Mouse (Mus musculus): Measurements from ENCODE around the gene Klhdc8a. TPM values are rescaled to one million over a fixed set of nuclear protein-coding genes. Genes with fewer than 3 reads are reported as not detected.

Klhdc8a gene
- polyA plus RNA-seq, 1 experiment from 2014 or later = 0.63 TPM

DNA sequence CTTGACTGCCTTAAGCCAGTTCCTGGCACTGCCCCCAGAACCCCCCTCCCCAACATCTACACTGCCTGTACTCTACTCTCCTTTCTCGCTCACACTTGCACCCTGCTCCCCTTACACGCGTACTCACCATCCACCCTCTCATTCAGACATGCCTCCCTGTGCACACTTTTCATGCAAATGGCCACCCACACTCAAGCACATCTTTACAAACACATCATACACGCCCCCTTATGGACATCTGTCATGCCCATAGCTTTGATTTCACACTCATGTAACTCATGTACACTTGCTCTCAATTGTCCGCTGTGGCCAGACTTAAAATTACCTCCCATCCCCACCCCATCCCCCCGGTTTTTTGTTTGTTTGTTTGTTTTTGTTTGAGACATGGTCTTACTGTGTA, 9.5 kb downstream of the Klhdc8a start:
- no peak overlapping the region for H3K27ac ChIP-seq (replicated peaks)
- no peaks in the 10 kb centered on the region for H3K9me3 ChIP-seq
- no peak for ATAC-seq (ENCODE audit: extremely low read depth, insufficient number of reproducible peaks, low FRiP score, low TSS enrichment)
- no peak overlapping the region for H3K4me2 ChIP-seq
- H3K27me3 ChIP-seq (replicated peaks) = peaks cover 48% of the 10 kb centered on the region
- WGBS = 79% methylated on average over 6 of the region's 6 CpGs
- no peak overlapping the region for H3K4me3 ChIP-seq
- H3K36me3 ChIP-seq = no peaks in the 10 kb centered on the region
- peaks cover 27% of the 10 kb centered on the region for H3K4me1 ChIP-seq
- H3K9ac ChIP-seq = no peak overlapping the region

DNA sequence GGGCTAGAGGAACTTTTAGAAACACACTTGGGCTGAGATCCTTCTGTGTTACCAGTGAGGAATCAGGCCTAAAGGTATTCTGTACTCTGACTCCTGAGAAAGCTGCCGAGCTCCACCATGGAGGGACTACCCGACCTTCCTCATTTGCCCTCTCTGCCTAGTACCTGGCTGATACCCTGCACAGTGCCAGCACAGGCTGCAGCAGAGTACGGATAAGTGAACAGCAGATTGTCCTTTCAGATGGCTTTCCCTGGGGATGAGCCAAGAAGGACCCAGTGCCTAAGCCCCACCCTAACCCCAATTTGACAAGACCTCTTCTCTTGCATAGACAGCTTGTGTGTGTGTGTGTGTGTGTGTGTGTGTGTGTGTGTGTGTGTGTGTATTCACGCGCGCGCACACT, 10.2 kb downstream of the Klhdc8a start:
- WGBS = 59% methylated on average over 7 of the region's 7 CpGs

GRCm38 (mm10) chr1:132310754-132311153, 12.3 kb downstream of the Klhdc8a start:
- H3K9ac ChIP-seq = no peak overlapping the region
- H3K9me3 ChIP-seq = no peaks in the 10 kb centered on the region
- H3K27ac ChIP-seq (replicated peaks) = peak overlapping the region; percentile 75; the same call in 1 of the 2 replicates
- no peak for ATAC-seq (ENCODE audit: extremely low read depth, insufficient number of reproducible peaks, low FRiP score, low TSS enrichment)
- H3K4me3 ChIP-seq = no peak overlapping the region
- no peaks in the 10 kb centered on the region for H3K36me3 ChIP-seq
- 42% methylated on average over 7 of the region's 7 CpGs for WGBS
- H3K27me3 ChIP-seq (replicated peaks) = peaks cover 54% of the 10 kb centered on the region
- H3K4me1 ChIP-seq = peaks cover 33% of the 10 kb centered on the region
- H3K4me2 ChIP-seq = peak overlapping the region; percentile 32

More for the DNA sequence above, 10.2 kb downstream of the Klhdc8a start:
- H3K4me3 ChIP-seq = no peak overlapping the region
- H3K4me1 ChIP-seq = peaks cover 27% of the 10 kb centered on the region
- H3K27me3 ChIP-seq (replicated peaks) = peaks cover 46% of the 10 kb centered on the region
- H3K36me3 ChIP-seq = no peaks in the 10 kb centered on the region
- H3K4me2 ChIP-seq = no peak overlapping the region
- no peak for ATAC-seq (ENCODE audit: extremely low read depth, insufficient number of reproducible peaks, low FRiP score, low TSS enrichment)
- H3K9me3 ChIP-seq = no peaks in the 10 kb centered on the region
- no peak overlapping the region for H3K9ac ChIP-seq
- no peak overlapping the region for H3K27ac ChIP-seq (replicated peaks)

- no peaks in the 10 kb centered on the region for H3K36me3 ChIP-seq
- H3K27ac ChIP-seq (replicated peaks) = peak overlapping the region; percentile 75
- H3K9me3 ChIP-seq = no peaks in the 10 kb centered on the region
- no peak overlapping the region for H3K4me3 ChIP-seq
- H3K27me3 ChIP-seq (replicated peaks) = peaks cover 50% of the 10 kb centered on the region
- WGBS = 22% methylated on average over 10 of the region's 10 CpGs
- peaks cover 35% of the 10 kb centered on the region for H3K4me1 ChIP-seq
- no peak overlapping the region for H3K9ac ChIP-seq
- no peak for ATAC-seq (ENCODE audit: extremely low read depth, insufficient number of reproducible peaks, low FRiP score, low TSS enrichment)
- H3K4me2 ChIP-seq = peak overlapping the region; percentile 32
Observed at GRCm38 (mm10) chr1:132311174-132311859, 12.9 kb downstream of the Klhdc8a start.

- peaks cover 41% of the 10 kb centered on the region for H3K4me1 ChIP-seq
- no peak for ATAC-seq (ENCODE audit: extremely low read depth, insufficient number of reproducible peaks, low FRiP score, low TSS enrichment)
- H3K4me2 ChIP-seq = peak overlapping the region; percentile 32
- no peak overlapping the region for H3K9ac ChIP-seq
- no peaks in the 10 kb centered on the region for H3K36me3 ChIP-seq
- no peaks in the 10 kb centered on the region for H3K9me3 ChIP-seq
- WGBS = 8% methylated on average over 2 of the region's 2 CpGs
- peak overlapping the region; percentile 75 for H3K27ac ChIP-seq (replicated peaks)
- H3K4me3 ChIP-seq = no peak overlapping the region
- H3K27me3 ChIP-seq (replicated peaks) = peaks cover 54% of the 10 kb centered on the region
Observed at GRCm38 (mm10) chr1:132312043-132312442, 13.6 kb downstream of the Klhdc8a start.

GRCm38 (mm10) chr1:132312703-132313102, 14.3 kb downstream of the Klhdc8a start:
- ATAC-seq (ENCODE audit: extremely low read depth, insufficient number of reproducible peaks, low FRiP score, low TSS enrichment) = no peak
- peaks cover 47% of the 10 kb centered on the region for H3K4me1 ChIP-seq
- H3K4me2 ChIP-seq = no peak overlapping the region
- no peaks in the 10 kb centered on the region for H3K9me3 ChIP-seq
- 57% methylated on average over 3 of the region's 3 CpGs for WGBS
- no peak overlapping the region for H3K9ac ChIP-seq
- H3K36me3 ChIP-seq = no peaks in the 10 kb centered on the region
- no peak overlapping the region for H3K4me3 ChIP-seq
- peak overlapping the region; percentile 44; the same call in 1 of the 2 replicates for H3K27ac ChIP-seq (replicated peaks)
- H3K27me3 ChIP-seq (replicated peaks) = peaks cover 54% of the 10 kb centered on the region

GRCm38 (mm10) chr1:132315889-132316624, 17.6 kb downstream of the Klhdc8a start, which contains the start of gene Nuak2:
Gene Nuak2 (plus strand): TSS chr1:132316126.
- Histone ChIP-seq H3K27me3 (replicated peaks) (peaks cover 46% of the 10 kb centered on the region), H3K4me3 (peak within 1 kb of the TSS; percentile 70), H3K9ac (peak within 1 kb of the TSS; percentile 83), H3K36me3 (no peaks in the 10 kb centered on the region), H3K4me1 (peaks cover 59% of the 10 kb centered on the region), H3K9me3 (no peaks in the 10 kb centered on the region), H3K27ac (replicated peaks) (no peak within 1 kb of the TSS), H3K4me2 (peak within 1 kb of the TSS; percentile 96)
- peak; percentile 70; the same call in 1 of the 2 replicates for ATAC-seq (ENCODE audit: extremely low read depth, insufficient number of reproducible peaks, low FRiP score, low TSS enrichment)
- under 1% methylated on average over 67 of the region's 67 CpGs for whole genome bisulfite sequencing

DNA sequence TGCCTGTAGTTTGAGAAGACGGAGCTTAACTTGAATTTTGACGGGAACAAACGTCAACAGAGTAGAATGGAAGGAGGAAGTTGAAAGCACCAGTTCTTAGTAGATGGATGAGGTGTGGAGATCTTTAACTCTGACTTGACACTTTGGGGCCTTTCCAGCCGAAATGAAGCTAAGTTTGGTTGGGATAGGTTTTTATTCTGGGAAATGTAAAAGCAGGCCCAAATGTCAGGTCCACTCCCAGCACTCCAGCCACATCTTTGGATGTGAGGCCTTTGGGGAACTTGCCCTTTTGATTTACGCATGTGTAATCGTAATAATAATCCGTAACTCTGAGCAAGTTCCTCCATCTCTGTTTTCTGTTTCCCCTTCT, 18.2 kb downstream of the Klhdc8a start:
- H3K27ac ChIP-seq (replicated peaks) = no peak overlapping the region
- peak overlapping the region; percentile 70 for H3K4me3 ChIP-seq
- H3K27me3 ChIP-seq (replicated peaks) = peaks cover 46% of the 10 kb centered on the region
- H3K4me2 ChIP-seq = peak overlapping the region; percentile 96
- ATAC-seq (ENCODE audit: extremely low read depth, insufficient number of reproducible peaks, low FRiP score, low TSS enrichment) = no peak
- H3K9me3 ChIP-seq = no peaks in the 10 kb centered on the region
- no peaks in the 10 kb centered on the region for H3K36me3 ChIP-seq
- peaks cover 53% of the 10 kb centered on the region for H3K4me1 ChIP-seq
- H3K9ac ChIP-seq = peak overlapping the region; percentile 83
- 39% methylated on average over 7 of the region's 7 CpGs for WGBS

DNA sequence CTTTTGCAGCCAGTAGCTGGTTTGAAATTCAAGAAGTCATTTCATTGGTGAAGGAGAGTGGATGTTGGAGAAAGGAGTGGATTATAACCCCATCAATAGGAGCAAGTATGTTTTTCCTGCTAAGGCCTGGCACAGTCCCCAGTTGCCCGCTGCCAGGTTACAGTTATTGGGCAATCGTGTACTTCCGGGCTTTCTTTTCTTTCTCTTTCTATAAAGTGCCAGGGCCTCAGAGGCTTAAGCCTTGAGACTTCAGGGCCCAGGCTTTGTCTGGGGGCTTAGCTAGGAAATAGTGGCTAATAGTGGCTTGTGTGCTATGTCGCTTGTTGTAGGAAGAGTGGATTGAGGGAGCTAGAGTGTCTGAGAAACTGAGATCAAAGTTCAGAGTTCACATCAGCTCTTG, 19.0 kb downstream of the Klhdc8a start:
- WGBS = 80% methylated on average over 4 of the region's 4 CpGs
- peaks cover 53% of the 10 kb centered on the region for H3K4me1 ChIP-seq
- H3K9me3 ChIP-seq = no peaks in the 10 kb centered on the region
- H3K4me3 ChIP-seq = peak overlapping the region; percentile 70
- H3K4me2 ChIP-seq = peak overlapping the region; percentile 96
- no peaks in the 10 kb centered on the region for H3K36me3 ChIP-seq
- H3K27ac ChIP-seq (replicated peaks) = no peak overlapping the region
- H3K27me3 ChIP-seq (replicated peaks) = peaks cover 46% of the 10 kb centered on the region
- ATAC-seq (ENCODE audit: extremely low read depth, insufficient number of reproducible peaks, low FRiP score, low TSS enrichment) = no peak
- H3K9ac ChIP-seq = 0 out of 2 replicates have a peak overlapping the region, but pooled peaks have one; percentile 50

- Histone ChIP-seq H3K9ac (0 out of 2 replicates have a peak overlapping the region, but pooled peaks have one; percentile 3), H3K27ac (replicated peaks) (no peak overlapping the region), H3K27me3 (replicated peaks) (peaks cover 46% of the 10 kb centered on the region), H3K36me3 (no peaks in the 10 kb centered on the region), H3K4me3 (no peak overlapping the region), H3K9me3 (no peaks in the 10 kb centered on the region), H3K4me2 (peak overlapping the region; percentile 96), H3K4me1 (peaks cover 56% of the 10 kb centered on the region)
- no peak for ATAC-seq (ENCODE audit: extremely low read depth, insufficient number of reproducible peaks, low FRiP score, low TSS enrichment)
- 45% methylated on average over 8 of the region's 8 CpGs for WGBS
Observed at GRCm38 (mm10) chr1:132317894-132318863, 19.8 kb downstream of the Klhdc8a start.

DNA sequence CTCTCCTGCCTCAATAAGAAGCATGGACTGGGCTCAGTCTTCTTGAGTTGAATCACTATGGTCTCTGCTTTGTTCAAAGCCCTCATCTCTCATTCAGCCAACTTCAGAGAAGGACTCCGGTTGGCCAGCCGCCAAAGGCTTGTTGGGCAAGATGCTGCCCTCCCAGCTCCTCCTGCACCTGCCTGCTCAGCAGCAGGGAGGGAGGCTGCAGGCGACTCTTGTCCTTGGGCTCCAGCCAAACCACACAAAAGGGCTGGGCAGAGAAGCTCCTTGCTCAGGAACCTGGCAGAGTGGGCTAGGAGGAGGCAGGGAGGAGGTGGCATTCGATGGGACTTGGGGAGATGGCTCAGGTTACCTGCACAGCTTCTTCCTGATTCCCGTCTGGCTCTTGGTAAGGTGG, 20.8 kb downstream of the Klhdc8a start:
- no peak overlapping the region for H3K9ac ChIP-seq
- no peak overlapping the region for H3K4me3 ChIP-seq
- peaks cover 35% of the 10 kb centered on the region for H3K27me3 ChIP-seq (replicated peaks)
- H3K4me2 ChIP-seq = no peak overlapping the region
- no peak overlapping the region for H3K27ac ChIP-seq (replicated peaks)
- H3K9me3 ChIP-seq = no peaks in the 10 kb centered on the region
- peaks cover 56% of the 10 kb centered on the region for H3K4me1 ChIP-seq
- WGBS = 39% methylated on average over 5 of the region's 5 CpGs
- no peaks in the 10 kb centered on the region for H3K36me3 ChIP-seq
- ATAC-seq (ENCODE audit: extremely low read depth, insufficient number of reproducible peaks, low FRiP score, low TSS enrichment) = no peak

Data from heart, embryonic 13.5 days (tissue).